ENCODE assay signal across 9 mouse cellular contexts in the genomic region with DNA sequence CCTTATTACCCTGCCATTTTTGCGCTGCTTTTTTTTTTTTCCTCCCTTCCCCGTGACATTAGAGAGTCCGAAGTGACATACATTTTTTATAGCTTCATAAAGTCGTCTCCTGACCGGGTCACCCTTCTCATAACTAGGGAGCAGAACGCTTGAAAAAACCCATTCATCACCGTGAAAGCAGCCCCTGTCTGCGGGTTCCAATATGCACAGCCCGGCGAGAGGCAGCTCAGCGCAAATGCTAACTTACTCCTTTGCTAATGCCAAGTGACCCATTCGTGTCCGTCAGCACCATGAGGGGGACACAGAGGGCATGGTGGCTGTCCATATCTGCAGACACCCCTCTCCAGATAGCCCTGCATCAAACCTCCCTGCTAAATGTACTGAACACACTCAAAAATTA.
DNase-seq lines count a peak whose midpoint lies in the region; ATAC-seq and TF ChIP-seq lines count a peak whose summit lies in the region.
"Had no signal": no experiment of that assay in that cellular context is flagged by ENCODE, and none has a peak within 500 bp of the region (broad histone marks: within the 10 kb centered on the region; RNA-seq: fewer than 3 reads in every experiment).

No protein-coding gene starts in this region.

- no peaks in the 10 kb centered on the region for H3K27me3 ChIP-seq in forebrain, postnatal 0 days (ENCODE audit: insufficient read depth, low read length)
- H3K27me3 ChIP-seq in limb, embryonic 13.5 days, result no peaks in the 10 kb centered on the region
- H3K27me3 ChIP-seq in heart, embryonic 12.5 days (replicated peaks), result no peaks in the 10 kb centered on the region
- H3K27me3 ChIP-seq: embryonic facial prominence, embryonic 13.5 days had no signal

- peak; percentile 3 for DNase-seq in left cerebral cortex, postnatal 4 days
- DNase-seq in left cerebral cortex, adult 9 months (ENCODE audit: low spot score in 2 of 2), result no peak
- no peak for DNase-seq in forebrain, postnatal 0 days
- peak; percentile 33 for DNase-seq in retina, embryonic 14.5 days (ENCODE audit: low spot score)
- no peak for DNase-seq in liver
- DNase-seq: lung, postnatal 36 days had no signal

- 0 out of 2 replicates have a peak, but pooled peaks have one; percentile 4 for TF ChIP-seq CTCF in forebrain, postnatal 0 days (IDR thresholded peaks at IDR 0.05; ENCODE audit: low read depth)

- H3K9me3 ChIP-seq in forebrain, postnatal 0 days (ENCODE audit: low read length), result no peaks in the 10 kb centered on the region
- no peaks in the 10 kb centered on the region for H3K9me3 ChIP-seq in limb, embryonic 13.5 days
- no peaks in the 10 kb centered on the region for H3K9me3 ChIP-seq in heart, embryonic 12.5 days (replicated peaks)
- H3K9me3 ChIP-seq: embryonic facial prominence, embryonic 13.5 days had no signal

- 0 out of 2 replicates have a peak overlapping the region, but pooled peaks have one; percentile 7 for H3K4me3 ChIP-seq in forebrain, postnatal 0 days (ENCODE audit: low read depth, low read length)
- no peak overlapping the region for H3K4me3 ChIP-seq in limb, embryonic 13.5 days
- no peak overlapping the region for H3K4me3 ChIP-seq in heart, embryonic 12.5 days
- H3K4me3 ChIP-seq: embryonic facial prominence, embryonic 13.5 days had no signal

- no peaks in the 10 kb centered on the region for H3K4me1 ChIP-seq in forebrain, postnatal 0 days (ENCODE audit: insufficient read depth)
- H3K4me1 ChIP-seq in limb, embryonic 13.5 days, result 0 out of 2 replicates have a peak, but pooled peaks cover 10% of the 10 kb centered on the region
- H3K4me1 ChIP-seq in heart, embryonic 12.5 days (replicated peaks), result no peaks in the 10 kb centered on the region
- H3K4me1 ChIP-seq: embryonic facial prominence, embryonic 13.5 days had no signal

- intact Hi-C loops in left cerebral cortex, postnatal 4 days (cut with DNase I), result no loop called here

- no peak overlapping the region for H3K27ac ChIP-seq in forebrain, postnatal 0 days (ENCODE audit: low read depth, low read length)
- H3K27ac ChIP-seq in limb, embryonic 13.5 days, result no peak overlapping the region
- no peak overlapping the region for H3K27ac ChIP-seq in heart, embryonic 12.5 days (ENCODE audit: poor library complexity, severe bottlenecking)
- H3K27ac ChIP-seq: embryonic facial prominence, embryonic 13.5 days had no signal

- ATAC-seq in forebrain, postnatal 0 days, result no peak
- 0 out of 2 replicates have a peak, but pooled peaks have one; percentile 40 for ATAC-seq in limb, embryonic 13.5 days (ENCODE audit: low FRiP score, low read depth)
- no peak for ATAC-seq in heart, embryonic 12.5 days (ENCODE audit: insufficient number of reproducible peaks, low FRiP score)

- 48% methylated on average over 13 of the region's 13 CpGs for WGBS in forebrain, postnatal 0 days
- 17% methylated on average over 13 of the region's 13 CpGs for WGBS in limb, embryonic 13.5 days
- 70% methylated on average over 13 of the region's 13 CpGs for WGBS in heart, embryonic 12.5 days

- no peaks in the 10 kb centered on the region for H3K36me3 ChIP-seq in forebrain, postnatal 0 days (ENCODE audit: insufficient read depth)
- H3K36me3 ChIP-seq in limb, embryonic 13.5 days, result no peaks in the 10 kb centered on the region
- H3K36me3 ChIP-seq in heart, embryonic 12.5 days, result no peaks in the 10 kb centered on the region
- H3K36me3 ChIP-seq: embryonic facial prominence, embryonic 13.5 days had no signal

- no peak overlapping the region; the same call in 1 of the 2 replicates for H3K4me2 ChIP-seq in forebrain, postnatal 0 days (ENCODE audit: low read depth)
- peak overlapping the region; percentile 42 for H3K4me2 ChIP-seq in limb, embryonic 13.5 days (replicated peaks)
- H3K4me2 ChIP-seq in heart, embryonic 12.5 days, result no peak overlapping the region
- H3K4me2 ChIP-seq: embryonic facial prominence, embryonic 13.5 days had no signal

- H3K9ac ChIP-seq in forebrain, postnatal 0 days, result no peak overlapping the region
- H3K9ac ChIP-seq in limb, embryonic 13.5 days, result no peak overlapping the region
- no peak overlapping the region for H3K9ac ChIP-seq in heart, embryonic 12.5 days
- H3K9ac ChIP-seq: embryonic facial prominence, embryonic 13.5 days had no signal

Comparison
In these comparisons a context has a peak if more than half of its experiments do, and no peak if none do; other contexts are left out.
1. DNase-seq: peak in left cerebral cortex, postnatal 4 days (single experiment) and retina, embryonic 14.5 days (single experiment); none in left cerebral cortex, adult 9 months (0 of 2), forebrain, postnatal 0 days (single experiment) and liver (single experiment).